Mouse (Mus musculus) kidney, embryonic 14.5 days (tissue): ENCODE data around the gene Prkca. TPM values are rescaled to one million over a fixed set of nuclear protein-coding genes. Genes with fewer than 3 reads are reported as not detected.

ENCODE experiments used
- ATAC-seq: fragments of 200-750 bp; cut with Nextera tagmentation; 2 replicates; pipeline ENCODE4 v1.8.0; 2017; ENCODE audit warnings: moderate number of reproducible peaks, mild to moderate bottlenecking, moderate TSS enrichment, moderate library complexity; ENCODE audit not compliant: low FRiP score, low TSS enrichment
- H3K27ac ChIP-seq: fragments of 300-500 bp; sonication (generic); 2 replicates; pipeline ENCODE4 v1.5.1; 2014; ENCODE audit warnings: low read depth, mild to moderate bottlenecking, low read length, moderate library complexity, mixed read lengths
- H3K27me3 ChIP-seq: fragments of 300-500 bp; sonication (generic); 2 replicates; pipeline ENCODE4 v1.6.1; 2014; ENCODE audit warnings: mild to moderate bottlenecking, low read length; ENCODE audit not compliant: control insufficient read depth, insufficient read depth
- H3K36me3 ChIP-seq: fragments of 300-500 bp; sonication (generic); 2 replicates; pipeline ENCODE4 v1.6.1; 2014; ENCODE audit warnings: low read length, mixed read lengths; ENCODE audit not compliant: control insufficient read depth, insufficient read depth
- H3K4me1 ChIP-seq: fragments of 300-500 bp; sonication (generic); 2 replicates; pipeline ENCODE4 v1.6.1; 2014; ENCODE audit warnings: low read length, mixed read lengths; ENCODE audit not compliant: control insufficient read depth, insufficient read depth
- H3K4me2 ChIP-seq: fragments of 300-500 bp; sonication (generic); replicated peaks from 2 replicates; pipeline ENCODE4 v1.6.1; 2014; ENCODE audit warnings: low read depth, mild to moderate bottlenecking, low read length
- H3K4me3 ChIP-seq: fragments of 300-500 bp; sonication (generic); 2 replicates; pipeline ENCODE4 v1.5.1; 2014; ENCODE audit warnings: mild to moderate bottlenecking, low read length
- H3K9ac ChIP-seq: fragments of 300-500 bp; sonication (generic); 2 replicates; pipeline ENCODE4 v1.6.1; 2014; ENCODE audit warnings: low read depth, mild to moderate bottlenecking, low read length, moderate library complexity
- H3K9me3 ChIP-seq: fragments of 300-500 bp; sonication (generic); 2 replicates; pipeline ENCODE4 v1.6.1; 2016; ENCODE audit warnings: low read length; ENCODE audit not compliant: control insufficient read depth
- WGBS: fragments of 180-500 bp; shearing (Covaris S2); extraction: QIAGEN DNeasy Blood & Tissue Kit; methylation state at CpG from one replicate; pipeline ENCODE4 v1.1.7; 2014; 5-methylcytosine and 5-hydroxymethylcytosine counted together
- polyA plus RNA-seq: library from polyadenylated mRNA; unstranded; fragments of >200 nt; fragmentation: Nextera tagmentation; extraction: Ambion mirVana; gene quantifications from 2 replicates; pipeline ENCODE4 v1.2.1, GENCODE M21; 2014

Gene Prkca
- polyA plus RNA-seq, 1 experiment from 2014 or later, result 10.9 TPM

GRCm38 (mm10) chr11:108197427-108198218 lies 146.1 kb downstream of the Prkca start:
- WGBS, result 18% methylated on average over 9 of the region's 9 CpGs

GRCm38 (mm10) chr11:108196796-108197195 lies 146.9 kb downstream of the Prkca start:
- WGBS, result 90% methylated on average over 3 of the region's 3 CpGs
- peaks cover 6% of the 10 kb centered on the region; the same call in 1 of the 2 replicates for H3K4me1 ChIP-seq
- H3K27me3 ChIP-seq, result no peaks in the 10 kb centered on the region
- ATAC-seq, result no peak
- H3K9me3 ChIP-seq, result no peaks in the 10 kb centered on the region
- no peak overlapping the region for H3K4me2 ChIP-seq
- H3K36me3 ChIP-seq, result no peaks in the 10 kb centered on the region
- H3K4me3 ChIP-seq, result no peak overlapping the region
- no peak overlapping the region for H3K27ac ChIP-seq
- H3K9ac ChIP-seq, result no peak overlapping the region

More at GRCm38 (mm10) chr11:108197427-108198218, 146.1 kb downstream of the Prkca start:
- peaks cover 6% of the 10 kb centered on the region; the same call in 1 of the 2 replicates for H3K4me1 ChIP-seq
- no peak overlapping the region for H3K27ac ChIP-seq
- H3K9me3 ChIP-seq, result no peaks in the 10 kb centered on the region
- no peaks in the 10 kb centered on the region for H3K36me3 ChIP-seq
- no peak overlapping the region for H3K4me2 ChIP-seq
- peak; percentile 81; the same call in 1 of the 2 replicates for ATAC-seq
- H3K9ac ChIP-seq, result no peak overlapping the region
- H3K27me3 ChIP-seq, result no peaks in the 10 kb centered on the region
- H3K4me3 ChIP-seq, result no peak overlapping the region

- ATAC-seq, result no peak
- no peak overlapping the region for H3K27ac ChIP-seq
- no peaks in the 10 kb centered on the region for H3K36me3 ChIP-seq
- no peaks in the 10 kb centered on the region for H3K9me3 ChIP-seq
- no peak overlapping the region for H3K4me2 ChIP-seq
- H3K4me3 ChIP-seq, result no peak overlapping the region
- WGBS, result 89% methylated on average over 6 of the region's 6 CpGs
- no peaks in the 10 kb centered on the region for H3K4me1 ChIP-seq
- H3K9ac ChIP-seq, result no peak overlapping the region
- H3K27me3 ChIP-seq, result no peaks in the 10 kb centered on the region
Observed at GRCm38 (mm10) chr11:108190298-108190697, 153.4 kb downstream of the Prkca start.

- WGBS, result 90% methylated on average over 3 of the region's 3 CpGs
- H3K4me2 ChIP-seq, result no peak overlapping the region
- no peaks in the 10 kb centered on the region for H3K9me3 ChIP-seq
- no peak overlapping the region for H3K4me3 ChIP-seq
- H3K4me1 ChIP-seq, result no peaks in the 10 kb centered on the region
- ATAC-seq, result no peak
- H3K27ac ChIP-seq, result no peak overlapping the region
- H3K36me3 ChIP-seq, result no peaks in the 10 kb centered on the region
- H3K9ac ChIP-seq, result no peak overlapping the region
- no peaks in the 10 kb centered on the region for H3K27me3 ChIP-seq
Observed at GRCm38 (mm10) chr11:108189362-108189761, 154.4 kb downstream of the Prkca start.

DNA sequence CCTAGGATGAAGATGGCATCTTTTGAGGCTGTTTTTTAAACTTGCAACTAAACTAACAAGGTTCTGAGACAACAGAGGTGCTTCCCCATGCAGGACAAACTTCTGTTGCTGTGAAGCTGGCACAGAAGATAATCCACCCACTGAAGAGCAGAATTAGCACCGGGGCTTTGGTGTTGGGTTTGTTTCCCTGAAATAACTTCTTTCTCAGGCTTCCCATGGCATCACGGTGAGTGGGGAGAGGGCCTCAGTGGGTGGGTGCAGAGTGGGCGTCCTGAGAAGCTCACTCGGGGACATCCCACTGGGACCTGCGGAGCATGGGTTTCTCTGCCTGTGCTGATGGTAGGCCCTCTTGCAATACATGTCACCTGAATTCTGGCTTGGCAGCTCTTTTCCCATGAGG lies 161.3 kb downstream of the Prkca start:
- no peak for ATAC-seq
- 95% methylated on average over 5 of the region's 5 CpGs for WGBS
- no peak overlapping the region for H3K4me3 ChIP-seq
- H3K9me3 ChIP-seq, result no peaks in the 10 kb centered on the region
- H3K9ac ChIP-seq, result no peak overlapping the region
- no peaks in the 10 kb centered on the region for H3K4me1 ChIP-seq
- H3K36me3 ChIP-seq, result no peaks in the 10 kb centered on the region
- H3K27ac ChIP-seq, result no peak overlapping the region
- H3K27me3 ChIP-seq, result no peaks in the 10 kb centered on the region
- no peak overlapping the region for H3K4me2 ChIP-seq

- Histone ChIP-seq H3K4me2 (no peak overlapping the region), H3K27me3 (no peaks in the 10 kb centered on the region), H3K36me3 (no peaks in the 10 kb centered on the region), H3K9ac (no peak overlapping the region), H3K27ac (no peak overlapping the region), H3K4me1 (no peaks in the 10 kb centered on the region), H3K9me3 (no peaks in the 10 kb centered on the region), H3K4me3 (no peak overlapping the region)
- 84% methylated on average over 10 of the region's 10 CpGs for WGBS
- ATAC-seq, result no peak
Observed at GRCm38 (mm10) chr11:108181012-108181713, 162.6 kb downstream of the Prkca start.

DNA sequence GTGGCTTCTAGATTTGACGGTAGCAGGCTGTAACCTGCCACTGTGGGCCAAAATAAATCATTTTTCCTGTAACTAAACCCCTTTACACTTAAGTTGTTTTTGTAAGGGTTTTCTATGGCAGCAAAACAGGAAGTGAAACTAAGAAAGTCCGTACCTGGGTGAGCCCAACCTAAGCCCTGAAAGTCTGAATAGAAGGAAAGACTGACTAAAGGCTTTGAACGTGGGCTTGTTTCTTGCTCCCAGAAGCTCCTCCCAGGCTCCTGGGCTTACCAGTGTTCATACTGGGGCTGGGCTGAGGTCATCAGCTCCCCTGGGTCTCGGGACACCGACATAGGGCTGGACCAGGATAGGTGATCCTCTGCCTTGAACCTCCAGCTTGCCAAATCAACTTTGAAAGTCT lies 164.9 kb downstream of the Prkca start:
- H3K27me3 ChIP-seq, result no peaks in the 10 kb centered on the region
- no peak overlapping the region for H3K4me2 ChIP-seq
- WGBS, result 68% methylated on average over 5 of the region's 5 CpGs
- H3K4me3 ChIP-seq, result no peak overlapping the region
- H3K9me3 ChIP-seq, result no peaks in the 10 kb centered on the region
- no peak overlapping the region for H3K27ac ChIP-seq
- H3K9ac ChIP-seq, result no peak overlapping the region
- no peak for ATAC-seq
- no peaks in the 10 kb centered on the region for H3K36me3 ChIP-seq
- no peaks in the 10 kb centered on the region for H3K4me1 ChIP-seq

DNA sequence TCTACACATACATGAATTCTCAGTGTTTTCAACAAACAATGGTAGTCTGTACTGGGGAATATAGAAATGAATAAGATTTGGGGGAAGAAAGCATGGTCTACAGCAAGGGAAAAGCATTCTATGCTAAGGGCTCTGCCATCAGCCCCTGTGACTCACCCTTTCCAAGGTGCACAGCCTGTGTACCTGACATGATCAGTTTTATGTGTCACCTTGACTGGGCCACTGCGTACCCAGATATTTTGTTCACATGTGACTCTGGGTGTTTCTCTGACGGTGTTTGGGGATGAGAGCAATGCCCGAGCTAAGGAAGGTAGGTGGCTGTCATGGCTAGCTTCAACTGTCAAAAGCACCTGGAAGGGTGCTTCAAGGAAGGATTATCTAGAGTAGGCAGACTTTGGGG lies 165.5 kb downstream of the Prkca start:
- Histone ChIP-seq H3K9ac (no peak overlapping the region), H3K4me1 (no peaks in the 10 kb centered on the region), H3K4me2 (no peak overlapping the region), H3K9me3 (no peaks in the 10 kb centered on the region), H3K36me3 (no peaks in the 10 kb centered on the region), H3K27ac (no peak overlapping the region), H3K4me3 (no peak overlapping the region), H3K27me3 (no peaks in the 10 kb centered on the region)
- ATAC-seq, result no peak
- WGBS, result 96% methylated on average over 3 of the region's 3 CpGs

DNA sequence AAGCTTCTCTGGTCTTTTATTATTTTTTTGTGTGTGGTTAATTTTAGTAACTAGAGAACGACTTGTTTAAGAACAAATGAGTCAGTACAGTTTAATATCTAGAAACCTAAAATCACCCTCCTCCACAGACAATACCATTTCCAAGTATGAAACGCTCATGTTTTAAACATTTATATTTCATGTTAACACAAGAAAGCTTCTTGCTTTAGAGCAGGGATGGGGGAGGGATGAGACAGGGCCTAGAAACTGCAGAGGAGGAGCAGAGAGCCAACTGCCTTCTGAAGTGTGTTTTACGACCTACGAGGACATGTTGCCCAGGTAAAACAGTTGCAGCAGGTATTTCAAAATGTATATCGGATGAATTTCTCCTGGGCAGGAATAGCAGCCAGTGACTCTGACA lies 167.0 kb downstream of the Prkca start:
- Histone ChIP-seq H3K9ac (no peak overlapping the region), H3K4me3 (no peak overlapping the region), H3K4me1 (no peaks in the 10 kb centered on the region), H3K9me3 (no peaks in the 10 kb centered on the region), H3K4me2 (no peak overlapping the region), H3K36me3 (no peaks in the 10 kb centered on the region), H3K27me3 (no peaks in the 10 kb centered on the region), H3K27ac (no peak overlapping the region)
- WGBS, result 81% methylated on average over 5 of the region's 5 CpGs
- ATAC-seq, result no peak
